Mouse (Mus musculus): ENCODE results near the gene Fdxr.

DNA sequence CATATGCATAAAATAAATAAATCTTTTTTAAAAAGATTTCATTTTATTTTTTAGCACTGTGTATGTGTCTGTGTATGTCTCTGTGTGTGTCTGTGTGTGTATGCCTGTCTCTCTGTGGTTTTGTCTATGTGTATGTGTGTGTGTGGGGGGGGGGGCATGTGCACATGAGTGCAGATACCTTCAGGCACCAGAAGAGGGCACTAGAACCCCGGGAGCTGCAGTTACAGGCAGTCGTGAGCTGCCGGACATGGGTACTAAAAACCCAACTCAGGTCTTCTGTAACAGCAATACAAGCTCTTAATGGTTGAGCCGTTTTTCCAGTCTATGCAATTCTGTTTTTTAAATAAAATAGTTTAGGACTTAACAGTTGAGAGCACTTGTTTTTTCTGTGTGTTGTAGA, 23.9 kb upstream of the Fdxr start:
- TF ChIP-seq CTCF (IDR thresholded peaks at IDR 0.05; ENCODE audit: low read depth, low read length), result peak; percentile 55
- no peak for TF ChIP-seq POLR2A (IDR thresholded peaks at IDR 0.05; ENCODE audit: insufficient read depth, low read length)
- no peak for TF ChIP-seq EP300 (IDR thresholded peaks at IDR 0.05; ENCODE audit: insufficient read depth, low read depth, low read length)
